Mouse (Mus musculus): ENCODE results near the gene Glra4. TPM values are rescaled to one million over a fixed set of nuclear protein-coding genes. Genes with fewer than 3 reads are reported as not detected.
A peak's percentile ranks its signal among the peaks of the same experiment; 100 is the strongest.
"Not testable (repeated sequence)": the region's sequence is repeated elsewhere in the genome, so short reads cannot be mapped to it uniquely, and the experiment has no call there.

Gene Glra4
- polyA plus RNA-seq, 1 experiment from 2014 or later: 0.13 TPM

GRCm38 (mm10) chrX:136749329-136749728, 30.6 kb downstream of the Glra4 start:
- Histone ChIP-seq H3K4me2 (replicated peaks) (no peak overlapping the region), H3K9ac (no peak overlapping the region), H3K9me3 (no peaks in the 10 kb centered on the region), H3K27me3 (replicated peaks) (no peaks in the 10 kb centered on the region), H3K4me1 (no peaks in the 10 kb centered on the region), H3K4me3 (no peak overlapping the region), H3K27ac (no peak overlapping the region), H3K36me3 (no peaks in the 10 kb centered on the region)
- WGBS: 75% methylated on average over 4 of the region's 4 CpGs
- no peak for ATAC-seq (ENCODE audit: low FRiP score, low read depth)

GRCm38 (mm10) chrX:136744663-136745062, 35.3 kb downstream of the Glra4 start:
- 77% methylated on average over 8 of the region's 8 CpGs for WGBS
- H3K27ac ChIP-seq: no peak overlapping the region
- no peak overlapping the region for H3K4me3 ChIP-seq

GRCm38 (mm10) chrX:136743459-136743858, 36.5 kb downstream of the Glra4 start, which contains the start of gene Morf4l2:
Morf4l2 (minus strand) TSS chrX:136743690.
- WGBS: 88% methylated on average over 12 of the region's 12 CpGs
- Histone ChIP-seq H3K9me3 (no peaks in the 10 kb centered on the region), H3K4me3 (no peak within 1 kb of the TSS), H3K27ac (0 out of 2 replicates have a peak within 1 kb of the TSS, but pooled peaks have one; percentile 59), H3K9ac (0 out of 2 replicates have a peak within 1 kb of the TSS, but pooled peaks have one; percentile 53), H3K4me2 (replicated peaks) (peak within 1 kb of the TSS; percentile 57), H3K36me3 (no peaks in the 10 kb centered on the region), H3K27me3 (replicated peaks) (no peaks in the 10 kb centered on the region), H3K4me1 (peaks cover 3% of the 10 kb centered on the region; the same call in 1 of the 2 replicates)
- ATAC-seq (ENCODE audit: low FRiP score, low read depth): no peak

More at GRCm38 (mm10) chrX:136744663-136745062, 35.3 kb downstream of the Glra4 start:
- no peaks in the 10 kb centered on the region for H3K27me3 ChIP-seq (replicated peaks)
- no peaks in the 10 kb centered on the region for H3K4me1 ChIP-seq
- no peak for ATAC-seq (ENCODE audit: low FRiP score, low read depth)
- no peak overlapping the region for H3K9ac ChIP-seq
- no peak overlapping the region for H3K4me2 ChIP-seq (replicated peaks)
- H3K36me3 ChIP-seq: no peaks in the 10 kb centered on the region
- H3K9me3 ChIP-seq: no peaks in the 10 kb centered on the region

GRCm38 (mm10) chrX:136742661-136743103, 37.3 kb downstream of the Glra4 start:
- 26% methylated on average over 5 of the region's 5 CpGs for WGBS
- no peak for ATAC-seq (ENCODE audit: low FRiP score, low read depth)
- Histone ChIP-seq H3K4me3 (no peak overlapping the region), H3K4me1 (peaks cover 3% of the 10 kb centered on the region; the same call in 1 of the 2 replicates), H3K27me3 (replicated peaks) (no peaks in the 10 kb centered on the region), H3K36me3 (no peaks in the 10 kb centered on the region), H3K4me2 (replicated peaks) (peak overlapping the region; percentile 57), H3K27ac (0 out of 2 replicates have a peak overlapping the region, but pooled peaks have one; percentile 59), H3K9ac (0 out of 2 replicates have a peak overlapping the region, but pooled peaks have one; percentile 53), H3K9me3 (no peaks in the 10 kb centered on the region)

GRCm38 (mm10) chrX:136742241-136742640, 37.7 kb downstream of the Glra4 start:
- H3K27ac ChIP-seq: peak overlapping the region; percentile 59; the same call in 1 of the 2 replicates
- H3K9me3 ChIP-seq: no peaks in the 10 kb centered on the region
- H3K9ac ChIP-seq: peak overlapping the region; percentile 53
- WGBS: 23% methylated on average over 10 of the region's 10 CpGs
- H3K4me2 ChIP-seq (replicated peaks): peak overlapping the region; percentile 57
- H3K36me3 ChIP-seq: no peaks in the 10 kb centered on the region
- H3K4me3 ChIP-seq: peak overlapping the region; percentile 39
- no peak for ATAC-seq (ENCODE audit: low FRiP score, low read depth)
- H3K27me3 ChIP-seq (replicated peaks): no peaks in the 10 kb centered on the region
- peaks cover 3% of the 10 kb centered on the region; the same call in 1 of the 2 replicates for H3K4me1 ChIP-seq

GRCm38 (mm10) chrX:136741651-136742201, 38.2 kb downstream of the Glra4 start:
- no peaks in the 10 kb centered on the region for H3K9me3 ChIP-seq
- peaks cover 3% of the 10 kb centered on the region; the same call in 1 of the 2 replicates for H3K4me1 ChIP-seq
- peak overlapping the region; percentile 39 for H3K4me3 ChIP-seq
- peak overlapping the region; percentile 57 for H3K4me2 ChIP-seq (replicated peaks)
- H3K36me3 ChIP-seq: no peaks in the 10 kb centered on the region
- peak; percentile 66 for ATAC-seq (ENCODE audit: low FRiP score, low read depth)
- H3K27ac ChIP-seq: peak overlapping the region; percentile 59
- H3K9ac ChIP-seq: peak overlapping the region; percentile 53
- H3K27me3 ChIP-seq (replicated peaks): no peaks in the 10 kb centered on the region
- 32% methylated on average over 44 of the region's 46 CpGs for WGBS

- H3K27ac ChIP-seq: no peak overlapping the region
- no peaks in the 10 kb centered on the region for H3K27me3 ChIP-seq (replicated peaks)
- 24% methylated on average over 39 of the region's 39 CpGs for WGBS
- no peaks in the 10 kb centered on the region for H3K36me3 ChIP-seq
- H3K9me3 ChIP-seq: no peaks in the 10 kb centered on the region
- peak overlapping the region; percentile 46 for H3K4me3 ChIP-seq
- ATAC-seq (ENCODE audit: low FRiP score, low read depth): peak; percentile 98
- H3K4me2 ChIP-seq (replicated peaks): peak overlapping the region; percentile 52
- H3K9ac ChIP-seq: peak overlapping the region; percentile 60
- H3K4me1 ChIP-seq: peaks cover 3% of the 10 kb centered on the region; the same call in 1 of the 2 replicates
Measured at GRCm38 (mm10) chrX:136740791-136741650, 38.9 kb downstream of the Glra4 start.

- Histone ChIP-seq H3K36me3 (no peaks in the 10 kb centered on the region), H3K4me3 (peak overlapping the region; percentile 46), H3K27me3 (replicated peaks) (no peaks in the 10 kb centered on the region), H3K9ac (peak overlapping the region; percentile 60), H3K4me2 (replicated peaks) (peak overlapping the region; percentile 52), H3K4me1 (peaks cover 3% of the 10 kb centered on the region; the same call in 1 of the 2 replicates), H3K27ac (no peak overlapping the region), H3K9me3 (no peaks in the 10 kb centered on the region)
- 21% methylated on average over 15 of the region's 15 CpGs for WGBS
- no peak for ATAC-seq (ENCODE audit: low FRiP score, low read depth)
Measured at GRCm38 (mm10) chrX:136740087-136740790, 39.7 kb downstream of the Glra4 start.

GRCm38 (mm10) chrX:136732016-136732415, 47.9 kb downstream of the Glra4 start:
- no peak for ATAC-seq (ENCODE audit: low FRiP score, low read depth)
- WGBS: 92% methylated on average over 4 of the region's 4 CpGs
- no peaks in the 10 kb centered on the region for H3K27me3 ChIP-seq (replicated peaks)
- no peak overlapping the region for H3K4me2 ChIP-seq (replicated peaks)
- H3K9me3 ChIP-seq: no peaks in the 10 kb centered on the region
- H3K4me1 ChIP-seq: no peaks in the 10 kb centered on the region
- H3K9ac ChIP-seq: no peak overlapping the region
- no peak overlapping the region for H3K4me3 ChIP-seq
- peaks cover 6% of the 10 kb centered on the region; the same call in 1 of the 2 replicates for H3K36me3 ChIP-seq
- H3K27ac ChIP-seq: no peak overlapping the region

GRCm38 (mm10) chrX:136714742-136715474, 65.0 kb downstream of the Glra4 start:
- H3K4me1 ChIP-seq; H3K9me3 ChIP-seq; H3K36me3 ChIP-seq; H3K4me3 ChIP-seq; H3K27me3 ChIP-seq (replicated peaks); H3K27ac ChIP-seq; H3K4me2 ChIP-seq (replicated peaks); H3K9ac ChIP-seq: not testable (repeated sequence)
- WGBS: 35% methylated on average over 3 of the region's 3 CpGs
- ATAC-seq (ENCODE audit: low FRiP score, low read depth): peak; percentile 86

GRCm38 (mm10) chrX:136708782-136709181, 71.2 kb downstream of the Glra4 start:
- peak overlapping the region; percentile 59 for H3K4me2 ChIP-seq (replicated peaks)
- H3K4me1 ChIP-seq: no peaks in the 10 kb centered on the region; the same call in 1 of the 2 replicates
- peak overlapping the region; percentile 48 for H3K4me3 ChIP-seq
- no peak overlapping the region for H3K27ac ChIP-seq
- no peaks in the 10 kb centered on the region for H3K9me3 ChIP-seq
- no peaks in the 10 kb centered on the region for H3K36me3 ChIP-seq
- H3K9ac ChIP-seq: peak overlapping the region; percentile 61; the same call in 1 of the 2 replicates
- ATAC-seq (ENCODE audit: low FRiP score, low read depth): peak; percentile 45; the same call in 1 of the 2 replicates
- no peaks in the 10 kb centered on the region for H3K27me3 ChIP-seq (replicated peaks)
- 15% methylated on average over 14 of the region's 14 CpGs for WGBS
